Mouse (Mus musculus): ENCODE measurements around the gene Gsk3a.

Gsk3a gene

DNA sequence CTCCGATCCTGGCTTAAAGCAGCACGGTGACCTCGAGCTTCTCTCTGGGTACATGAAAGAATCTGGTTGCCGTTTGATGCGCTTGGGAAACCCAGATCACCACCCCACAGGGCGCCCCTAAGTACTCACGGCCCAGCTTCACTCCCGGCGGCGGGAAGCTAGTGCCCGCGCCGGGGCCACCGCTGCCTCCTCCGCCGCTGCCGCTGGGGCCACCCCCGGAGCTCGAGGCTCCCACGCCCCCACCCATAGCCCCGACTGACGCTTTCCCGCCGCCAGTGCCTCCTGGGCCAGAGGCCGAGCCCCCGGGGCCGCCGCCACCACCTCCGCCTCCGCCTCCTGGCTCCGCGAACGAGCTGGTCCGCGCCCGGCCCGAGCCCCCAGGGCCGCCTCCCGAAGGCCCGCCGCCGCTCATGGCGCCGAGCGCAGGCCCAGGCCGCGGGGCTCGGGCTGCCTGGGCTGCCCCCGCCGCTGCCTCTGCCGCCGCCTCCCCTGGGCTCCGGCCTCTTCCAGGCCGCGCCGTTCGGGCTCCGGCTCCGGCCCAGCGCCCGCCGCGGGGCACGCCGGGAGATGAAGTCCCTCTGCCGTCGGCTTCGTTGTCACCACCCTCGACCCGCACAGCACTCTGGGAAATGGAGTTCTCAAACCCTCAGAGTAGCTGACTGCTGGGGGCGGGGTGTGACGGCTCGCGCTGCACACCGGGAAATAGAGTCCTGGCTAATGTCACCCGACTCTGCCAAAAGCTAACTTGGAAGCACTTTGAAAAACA, at the start of gene Gsk3a:
Gsk3a (minus strand) TSS at position 603 of the 766 bp plus-strand sequence.
- in situ Hi-C loops (cut with MboI, MseI): no loop called here

DNA sequence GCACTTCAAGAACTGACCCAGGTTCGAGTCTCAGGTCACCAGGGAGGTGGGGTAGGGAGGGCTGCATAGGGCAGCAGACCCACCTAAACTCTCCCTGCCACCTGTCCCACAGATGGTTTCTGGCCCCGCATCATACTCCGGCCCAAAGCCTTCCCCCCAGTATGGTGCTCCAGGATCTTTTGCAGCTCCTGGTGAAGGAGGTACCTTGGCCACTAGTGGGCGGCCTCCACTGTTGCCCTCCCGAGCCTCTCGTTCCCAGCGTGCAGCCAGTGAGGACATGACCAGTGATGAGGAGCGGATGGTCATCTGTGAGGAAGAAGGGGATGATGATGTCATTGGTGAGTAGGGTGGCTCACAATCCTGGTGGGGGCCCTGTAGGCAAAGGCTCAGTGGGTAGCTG, 49.3 kb upstream of the Gsk3a start:
- in situ Hi-C loops (cut with MboI, MseI): no loop called here

DNA sequence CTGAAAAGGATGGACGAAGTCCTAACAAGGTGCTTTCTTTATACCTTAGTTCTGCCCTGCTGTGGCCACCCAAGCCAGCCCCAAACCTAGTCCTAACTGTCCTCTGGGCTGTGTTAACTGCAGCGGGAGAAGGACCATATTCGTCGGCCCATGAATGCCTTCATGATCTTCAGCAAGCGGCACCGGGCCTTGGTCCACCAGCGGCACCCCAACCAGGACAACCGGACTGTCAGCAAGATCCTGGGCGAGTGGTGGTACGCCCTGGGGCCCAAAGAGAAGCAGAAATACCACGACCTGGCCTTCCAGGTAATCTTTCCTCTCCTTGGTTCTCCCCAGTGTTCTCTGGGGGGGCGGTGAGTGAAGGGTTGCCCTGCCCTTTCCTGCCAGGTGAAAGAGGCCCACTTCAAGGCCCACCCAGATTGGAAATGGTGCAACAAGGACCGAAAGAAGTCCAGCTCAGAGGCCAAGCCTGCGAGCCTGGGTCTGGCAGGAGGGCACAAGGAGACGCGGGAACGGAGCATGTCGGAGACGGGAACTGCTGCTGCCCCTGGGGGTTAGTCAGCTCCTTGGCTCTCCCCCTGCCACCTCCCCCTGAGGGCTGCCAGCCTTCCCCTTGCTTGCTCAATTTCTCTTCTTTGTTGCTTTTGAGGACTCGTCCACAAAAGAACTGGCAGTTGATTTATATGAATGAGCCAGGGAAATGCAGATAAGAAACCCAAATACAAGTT, 48.0 kb upstream of the Gsk3a start:
- in situ Hi-C loops (cut with MboI, MseI): no loop called here

DNA sequence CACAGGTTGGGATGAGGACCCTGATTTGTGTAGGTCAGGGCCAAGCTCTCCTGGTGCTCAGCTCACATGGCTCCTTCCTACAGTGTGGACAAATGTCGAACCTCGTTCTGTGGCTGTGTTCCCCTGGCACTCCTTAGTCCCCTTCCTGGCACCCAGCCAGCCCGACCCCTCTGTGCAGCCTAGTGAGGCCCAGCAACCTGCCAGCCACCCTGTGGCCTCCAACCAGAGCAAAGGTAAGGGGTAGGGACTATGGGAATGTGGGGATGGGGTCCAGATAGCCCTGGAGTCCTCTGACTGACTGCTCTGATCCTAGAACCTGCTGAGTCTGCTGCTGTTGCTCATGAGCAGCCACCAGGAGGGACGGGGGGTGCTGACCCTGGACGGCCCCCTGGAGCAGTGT, 47.1 kb upstream of the Gsk3a start:
- in situ Hi-C loops (cut with MboI, MseI): loop anchor here (5.0 kb wide), 1 partner anchor 912 kb away; the partner anchor contains the start of gene Kcnn4

DNA sequence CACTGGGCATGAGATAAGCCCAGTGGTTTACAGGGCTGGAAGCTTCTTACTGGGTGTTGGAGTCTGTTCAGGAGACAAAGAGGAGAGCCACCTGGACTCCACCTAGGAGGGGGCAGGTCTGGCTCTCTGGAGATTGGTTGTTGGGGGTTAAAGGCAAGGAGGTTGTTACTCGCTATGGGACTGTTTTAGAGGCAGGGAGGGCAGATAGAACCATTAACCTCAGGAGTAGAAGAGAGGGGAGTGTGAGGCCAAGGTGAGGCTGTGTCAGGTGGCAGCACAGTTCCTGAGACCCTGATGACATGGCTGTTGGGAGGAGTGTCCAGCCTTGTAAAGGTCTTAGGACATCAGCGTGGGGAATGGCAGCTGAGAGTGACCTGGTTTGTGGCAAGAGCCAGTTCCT, 46.5 kb upstream of the Gsk3a start:
- in situ Hi-C loops (cut with MboI, MseI): loop anchor here (5.0 kb wide), 1 partner anchor 912 kb away; the partner anchor contains the start of gene Kcnn4

DNA sequence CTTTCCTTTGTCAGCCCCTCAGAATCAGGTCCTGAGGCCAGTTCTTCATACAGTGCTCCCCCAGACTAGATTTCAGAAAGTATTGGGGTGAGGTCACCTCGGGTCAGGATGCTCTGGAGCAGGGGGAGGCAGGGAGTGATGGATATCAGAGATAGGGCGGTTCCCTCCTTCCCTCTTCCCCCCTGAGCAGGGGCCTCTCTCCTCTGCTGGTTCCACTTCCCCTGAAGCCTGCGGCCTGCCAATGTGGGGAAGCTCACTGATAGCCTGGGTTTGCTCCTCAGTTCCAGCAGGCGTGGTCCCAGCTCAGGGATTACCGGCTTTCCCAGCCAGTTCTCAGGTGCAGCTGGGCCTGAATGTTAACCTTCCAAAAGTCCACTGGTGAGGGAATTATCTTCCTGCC, 46.0 kb upstream of the Gsk3a start:
- in situ Hi-C loops (cut with MboI, MseI): loop anchor here (5.0 kb wide), 1 partner anchor 911 kb away; the partner anchor contains the start of gene Kcnn4

DNA sequence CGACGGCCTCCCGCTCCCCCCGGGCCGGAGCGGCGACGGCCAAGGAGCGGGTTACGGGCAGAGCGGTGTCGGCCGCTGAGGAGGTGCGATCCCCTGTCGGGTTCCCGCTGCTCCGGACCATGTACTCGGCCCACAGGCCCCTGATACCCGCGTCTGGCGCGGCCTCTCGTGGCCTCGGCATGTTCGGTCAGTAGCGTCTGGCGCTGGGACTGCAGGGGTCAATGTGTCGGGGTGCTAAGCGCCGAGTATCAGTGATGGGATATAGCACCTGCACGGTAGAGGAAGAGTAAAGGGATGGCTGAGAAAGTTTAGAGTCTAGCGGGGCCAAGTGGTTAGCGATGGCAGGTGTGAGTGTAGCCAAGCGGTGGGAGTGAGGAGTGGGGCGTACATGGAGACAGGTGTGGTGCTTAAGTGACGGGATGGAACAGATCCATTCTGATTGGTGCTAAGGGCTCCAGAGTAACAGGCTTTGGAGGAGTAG, 45.1 kb upstream of the Gsk3a start:
- in situ Hi-C loops (cut with MboI, MseI): loop anchor here (5.0 kb wide), 1 partner anchor 910 kb away; the partner anchor contains the start of gene Kcnn4

DNA sequence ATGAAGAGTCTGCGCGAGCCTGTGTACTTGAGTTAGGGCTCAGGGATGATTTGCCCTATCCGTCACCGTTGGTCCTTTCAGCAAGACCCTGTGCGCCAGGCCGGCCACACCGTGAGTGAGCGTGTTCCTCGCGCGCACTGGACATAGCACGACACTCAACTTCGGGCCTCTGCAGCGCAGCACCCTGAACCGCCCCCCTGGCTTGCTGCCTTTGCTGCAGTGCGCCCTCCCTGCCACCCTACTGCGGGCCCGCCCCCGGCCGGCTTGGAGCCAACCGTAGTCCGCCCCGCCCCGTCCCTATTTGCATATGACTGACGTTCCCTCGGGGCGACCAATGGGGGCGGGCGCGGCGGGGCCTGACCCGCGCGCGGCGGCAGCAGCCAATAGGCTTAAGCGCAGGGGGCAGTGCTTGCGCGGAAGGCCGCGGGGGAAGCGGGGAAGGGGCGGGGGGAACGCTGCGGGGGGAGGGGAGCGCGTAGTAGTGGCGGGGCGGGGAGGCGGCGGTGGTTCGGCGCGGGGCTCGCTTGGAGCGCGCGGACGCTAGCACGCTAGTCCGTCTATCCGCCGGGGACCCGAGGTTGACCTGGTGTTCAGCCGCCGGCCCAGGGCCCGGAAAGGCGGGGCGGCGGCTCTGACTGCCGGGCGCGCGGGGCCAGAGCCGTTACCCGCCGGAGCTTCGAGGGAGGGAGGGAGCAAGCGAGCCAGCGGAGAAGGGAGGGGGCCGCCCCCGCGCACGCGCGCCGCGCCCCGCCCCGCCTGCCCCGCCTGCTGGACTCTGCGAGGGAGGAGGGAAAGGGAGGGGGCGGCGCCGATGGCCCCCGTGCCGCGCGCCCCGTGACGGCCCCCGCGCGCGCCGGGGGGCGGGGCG, 44.3 kb upstream of the Gsk3a start:
- in situ Hi-C loops (cut with MboI, MseI): loop anchor here (5.0 kb wide), 1 partner anchor 910 kb away; the partner anchor contains the start of gene Kcnn4

DNA sequence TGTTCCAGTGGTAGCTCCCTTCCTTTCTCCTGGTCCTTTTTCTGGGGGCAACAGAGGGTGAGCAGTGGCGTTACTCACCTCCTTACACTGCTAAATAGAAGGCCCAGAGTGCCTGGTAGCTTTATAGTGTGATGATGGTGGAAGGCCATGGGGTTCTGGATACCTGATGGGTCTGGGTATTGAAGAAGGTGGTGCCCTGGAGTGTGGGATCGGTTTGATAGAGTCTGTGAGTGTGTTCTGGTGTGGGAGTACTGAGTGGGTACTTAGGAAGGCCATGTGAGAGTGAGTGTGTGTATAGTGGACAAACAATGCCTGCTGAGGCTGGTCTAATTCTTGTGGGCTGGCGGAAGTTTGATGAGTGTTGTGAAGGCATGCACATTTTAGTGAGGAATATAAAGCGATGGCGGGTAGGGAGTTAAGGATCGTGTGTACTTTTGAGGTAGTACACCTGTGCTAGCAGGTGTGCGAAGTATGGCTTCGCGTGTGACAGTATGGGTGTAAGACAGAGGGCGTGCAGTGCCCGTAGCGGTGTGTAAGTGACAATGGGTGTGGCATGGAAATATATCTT, 43.6 kb upstream of the Gsk3a start:
- in situ Hi-C loops (cut with MboI, MseI): loop anchor here (5.0 kb wide), 1 partner anchor 909 kb away; the partner anchor contains the start of gene Kcnn4

DNA sequence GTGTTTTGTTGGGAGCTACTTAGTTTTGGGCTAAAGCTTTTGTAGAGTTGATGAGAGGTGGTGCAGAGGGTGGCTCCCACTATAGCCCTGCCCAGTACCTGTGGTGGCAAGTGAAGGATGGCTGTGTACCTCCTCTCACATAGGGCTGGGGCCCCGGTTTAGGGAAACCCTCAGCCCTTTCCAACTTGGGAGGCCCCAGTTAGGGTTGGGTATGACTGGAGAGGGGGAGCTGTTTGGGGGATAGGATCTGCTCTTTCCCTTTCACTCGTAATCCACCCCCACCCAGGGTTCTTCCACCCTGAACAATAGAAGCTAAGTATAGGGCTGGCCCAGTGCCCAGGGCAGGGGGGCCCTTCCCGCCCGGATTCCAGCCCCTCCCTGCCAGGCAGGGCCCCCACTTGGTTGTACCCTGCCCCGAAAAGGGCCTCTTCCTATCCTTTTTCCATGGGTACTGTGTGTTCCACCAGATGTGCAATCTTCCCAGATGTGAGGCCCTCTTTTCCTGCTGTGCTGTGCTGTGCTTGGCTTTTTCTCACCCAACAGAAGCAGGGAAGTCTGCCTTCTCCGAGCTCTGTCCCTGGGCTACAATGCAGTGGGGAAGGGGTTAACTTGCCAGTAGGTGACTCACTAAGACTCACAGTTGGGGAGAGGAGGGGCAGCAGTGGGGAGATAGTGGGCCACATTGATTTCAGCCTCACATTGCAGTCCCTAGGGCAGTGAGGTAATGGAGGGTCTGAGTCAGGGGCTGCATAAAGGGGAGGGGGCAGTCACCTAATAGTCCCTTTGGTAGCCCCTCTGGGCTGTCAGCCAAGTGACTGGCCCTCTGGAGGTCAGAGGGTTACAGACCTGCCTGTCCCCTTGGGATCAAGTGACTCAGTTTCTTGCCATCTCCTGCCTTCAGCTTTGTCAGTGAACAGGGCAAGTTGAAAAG, 42.5 kb upstream of the Gsk3a start:
- in situ Hi-C loops (cut with MboI, MseI): loop anchor here (5.0 kb wide), 1 partner anchor 908 kb away; the partner anchor contains the start of gene Kcnn4

DNA sequence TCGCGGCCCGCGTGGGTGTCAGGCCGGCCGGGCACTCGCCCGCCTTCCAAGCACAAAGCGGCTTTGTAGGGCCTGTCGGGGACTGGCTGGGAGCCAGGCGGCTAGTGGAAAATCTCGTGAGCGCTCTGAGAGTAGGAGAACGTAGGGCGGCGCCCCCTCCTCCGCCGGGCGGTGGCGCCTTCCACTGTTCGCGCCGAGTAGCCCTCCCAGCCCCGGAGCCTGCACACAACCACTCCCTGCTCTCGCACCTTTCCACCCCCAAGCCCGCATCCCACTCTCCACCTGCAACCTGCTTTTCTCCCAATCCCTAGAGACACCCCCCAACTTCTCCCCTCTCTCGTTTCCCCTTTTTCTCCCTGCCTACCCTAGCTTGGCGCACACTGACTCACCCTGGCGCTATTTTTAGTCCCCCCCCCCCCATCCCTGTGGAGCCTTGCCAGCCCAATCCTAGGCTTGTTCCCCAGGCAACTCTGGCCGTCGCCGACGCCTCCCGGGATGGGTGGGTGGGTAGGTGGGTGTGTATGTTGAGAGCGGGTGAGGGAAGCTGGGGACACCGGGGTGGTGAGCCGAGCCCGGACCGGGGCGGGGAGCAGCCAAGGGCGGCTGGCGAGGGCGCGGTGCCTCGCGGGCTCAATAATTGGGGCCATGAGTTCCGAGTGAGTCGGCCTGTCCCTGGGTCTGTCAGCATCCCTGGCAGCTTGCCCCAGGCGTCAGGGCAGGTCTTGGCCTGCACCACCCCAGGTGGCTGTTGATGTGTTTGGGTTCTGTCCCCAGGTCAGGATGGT, 41.6 kb upstream of the Gsk3a start:
- in situ Hi-C loops (cut with MboI, MseI): no loop called here

DNA sequence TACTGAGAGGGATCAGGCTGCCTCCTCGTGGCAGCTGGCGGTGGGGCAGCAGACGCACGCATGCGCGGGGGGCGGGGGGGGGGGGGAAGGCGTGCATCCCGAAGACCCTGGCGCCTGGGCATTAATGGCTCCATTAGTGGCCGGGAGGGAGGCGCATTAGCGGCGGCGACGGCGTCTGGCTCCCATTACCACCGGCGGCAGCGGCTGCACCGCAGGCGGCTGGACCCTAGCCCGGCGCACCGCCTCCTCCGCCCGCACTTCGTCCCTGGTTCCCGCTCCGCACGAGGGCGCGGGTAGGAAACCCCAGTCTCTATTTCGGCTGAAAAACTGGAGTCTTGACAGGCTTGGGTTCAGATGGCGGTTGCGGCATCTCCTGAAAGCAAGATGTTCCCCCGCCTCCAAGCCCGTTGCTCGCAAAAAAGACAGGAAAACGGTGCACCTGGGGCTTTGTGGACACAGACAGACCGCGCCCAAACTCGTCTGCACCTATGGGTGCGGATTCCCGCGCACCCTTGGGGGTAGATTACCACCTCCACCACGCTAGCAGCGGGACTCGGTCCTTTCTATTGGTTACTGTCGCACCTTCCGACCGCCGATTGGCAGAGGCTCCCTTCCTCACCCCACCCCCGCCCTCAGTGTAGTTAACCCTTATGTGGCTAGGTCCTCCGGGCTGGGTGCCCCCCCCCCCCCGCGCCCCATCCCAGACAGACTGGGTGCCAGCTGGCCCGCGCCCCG, 40.9 kb upstream of the Gsk3a start:
- in situ Hi-C loops (cut with MboI, MseI): no loop called here

DNA sequence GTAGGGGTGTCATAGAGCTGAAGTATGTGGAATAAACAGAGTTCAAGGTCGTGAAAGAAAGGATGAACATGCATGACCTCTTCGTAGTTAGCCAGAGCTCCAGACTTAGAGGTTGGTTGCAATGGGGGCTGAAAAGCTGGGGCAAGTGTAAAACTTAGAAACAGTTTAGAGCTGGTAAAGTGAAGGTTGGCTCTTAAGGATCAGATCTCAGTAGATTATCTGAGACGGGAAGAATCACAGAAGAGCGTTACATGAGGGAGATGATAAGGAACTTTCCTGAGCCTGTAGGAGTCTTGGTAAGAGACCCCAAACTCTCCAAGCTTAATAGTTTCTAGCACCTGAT, 40.3 kb upstream of the Gsk3a start:
- in situ Hi-C loops (cut with MboI, MseI): no loop called here

DNA sequence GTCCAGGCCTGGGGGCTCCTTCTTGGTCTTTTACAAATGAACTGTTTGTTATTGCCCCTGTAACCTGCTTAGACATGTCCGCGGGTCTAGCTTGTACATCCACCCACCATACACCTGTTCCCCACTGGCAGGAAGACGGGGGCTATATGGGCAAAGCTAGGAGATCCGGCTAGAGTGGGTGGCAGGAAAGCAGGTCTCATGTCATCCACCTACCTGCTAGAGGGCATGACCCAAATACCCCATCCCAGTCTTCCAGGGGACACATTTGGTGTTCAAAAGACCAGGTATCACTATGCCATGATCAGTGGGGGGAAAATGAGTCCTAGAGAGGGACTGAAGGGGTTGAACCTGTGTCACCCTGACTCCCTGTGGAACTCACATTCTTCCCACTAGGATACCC, 39.8 kb upstream of the Gsk3a start:
- in situ Hi-C loops (cut with MboI, MseI): no loop called here

DNA sequence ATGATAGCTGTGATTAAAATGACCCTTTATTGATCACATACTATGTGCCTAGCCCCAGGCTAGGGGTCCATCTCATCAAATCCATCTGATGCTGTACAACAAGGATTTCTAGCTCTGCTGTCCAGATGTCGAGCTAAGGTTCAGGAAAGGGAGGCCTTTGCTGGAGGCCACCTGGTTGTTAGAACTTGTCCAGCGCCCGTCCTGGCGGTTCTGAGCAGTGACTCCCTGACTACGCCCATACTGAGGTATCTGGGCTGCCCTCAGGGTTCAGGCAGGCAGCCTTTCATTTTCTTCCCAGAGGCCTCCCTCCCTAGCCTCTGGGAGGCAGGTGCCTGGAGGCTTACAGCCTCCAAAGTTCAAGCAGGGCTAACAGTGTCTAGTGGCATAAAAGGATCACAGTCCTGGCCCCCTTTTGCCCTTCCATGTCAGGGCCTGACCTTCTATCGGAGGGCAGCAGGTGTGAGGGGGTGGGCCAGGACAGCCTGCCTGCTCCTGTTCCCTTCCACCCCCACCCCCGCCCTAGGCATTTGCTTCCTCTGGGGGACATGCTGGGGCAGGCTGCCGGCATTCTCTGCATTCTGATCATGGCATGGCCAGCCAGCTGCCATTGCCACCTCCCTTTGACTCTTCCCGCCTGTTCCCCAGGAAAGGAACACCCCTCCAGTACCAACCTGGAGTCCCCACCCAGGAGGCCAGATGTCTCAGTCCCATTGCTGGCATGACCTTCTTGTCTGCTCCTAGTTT, 38.1 kb upstream of the Gsk3a start:
- in situ Hi-C loops (cut with MboI, MseI): no loop called here

DNA sequence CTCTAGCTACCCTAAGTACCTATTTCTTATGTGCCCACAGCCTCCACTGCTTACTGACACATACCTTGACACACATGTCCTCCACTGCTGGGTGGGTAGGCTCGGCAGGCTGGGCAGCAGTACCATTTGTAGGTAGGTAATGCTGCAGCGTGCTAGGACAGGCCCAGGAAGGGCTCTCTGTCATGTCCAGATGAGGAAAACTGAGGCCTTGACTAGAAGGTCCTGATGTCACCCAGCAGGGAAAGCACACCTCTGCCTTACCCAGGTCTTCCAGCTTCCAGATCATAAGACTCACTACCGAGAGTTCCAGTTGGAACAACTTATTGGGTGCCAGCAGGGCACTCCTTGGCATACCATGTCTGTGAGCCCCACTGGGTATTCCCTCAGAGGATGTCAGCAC, 37.3 kb upstream of the Gsk3a start:
- in situ Hi-C loops (cut with MboI, MseI): loop anchor here (5.0 to 25.0 kb wide), 2 partner anchors 143 to 1912 kb away; partner anchors contain the start of genes BC024978, Gm21983, Mia and Rab4b

DNA sequence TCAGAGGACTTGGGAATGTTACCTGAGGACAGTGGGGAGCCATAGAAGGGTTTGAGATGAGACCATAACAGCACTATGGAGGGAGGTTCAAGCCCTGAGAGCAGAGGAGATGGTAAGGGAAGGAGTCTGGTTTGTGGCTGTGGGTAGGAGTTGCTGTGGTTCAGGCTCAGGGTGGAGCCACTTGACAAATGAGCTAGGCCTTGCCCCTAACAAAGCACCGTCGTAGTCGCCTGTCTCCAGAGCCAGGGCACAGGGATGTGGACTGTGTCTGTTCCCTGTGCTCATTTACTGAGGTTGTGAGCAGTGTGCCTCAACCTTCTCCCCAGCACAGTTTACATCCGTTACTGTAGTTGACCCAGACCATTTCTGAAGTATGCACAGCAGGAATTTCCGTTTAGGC, 36.9 kb upstream of the Gsk3a start:
- in situ Hi-C loops (cut with MboI, MseI): loop anchor here (5.0 to 25.0 kb wide), 2 partner anchors 142 to 1913 kb away; partner anchors contain the start of genes BC024978, Gm21983, Mia and Rab4b
